Mouse (Mus musculus) activated CD4-positive, CD25-positive, alpha-beta regulatory T cell, adult 4 months (primary cell): ENCODE data around the gene Spem1. TPM values are rescaled to one million over a fixed set of nuclear protein-coding genes. Genes with fewer than 3 reads are reported as not detected.
"Not testable (repeated sequence)": the region's sequence is repeated elsewhere in the genome, so short reads cannot be mapped to it uniquely, and the experiment has no call there.

Experiments used
- ATAC-seq: one replicate; pipeline ENCODE4 v1.8.0; 2017
- polyA plus RNA-seq, 2 experiments: library from polyadenylated mRNA; unstranded; fragments of 100-300 nt; shearing (Covaris generic); gene quantifications; one replicate each; pipeline ENCODE4 v1.2.1; 2017

Spem1 gene
- polyA plus RNA-seq, result not detected

DNA sequence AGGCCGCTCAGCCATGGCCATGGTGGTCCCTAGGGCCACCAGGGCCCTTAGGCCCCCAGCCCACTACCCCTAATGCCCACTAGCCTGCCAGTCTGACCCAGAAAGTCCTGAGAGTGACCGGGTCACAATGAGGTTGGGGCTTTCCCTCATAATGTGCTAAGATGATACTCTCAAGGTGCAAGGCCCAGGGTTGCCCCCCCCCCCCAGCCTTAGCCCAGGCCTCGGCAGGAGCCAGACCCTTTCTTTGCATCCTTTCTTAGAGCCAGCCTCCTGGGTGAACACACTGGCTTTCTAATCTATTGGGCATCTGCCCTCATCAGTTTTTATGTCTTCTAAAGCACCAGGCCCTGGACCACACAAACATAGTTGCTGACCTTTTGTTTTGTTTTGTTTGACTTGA is at the start of gene Spem1:
Spem1 (minus strand) TSS at position 101 of the 400 bp plus-strand sequence.
- no peak for ATAC-seq

DNA sequence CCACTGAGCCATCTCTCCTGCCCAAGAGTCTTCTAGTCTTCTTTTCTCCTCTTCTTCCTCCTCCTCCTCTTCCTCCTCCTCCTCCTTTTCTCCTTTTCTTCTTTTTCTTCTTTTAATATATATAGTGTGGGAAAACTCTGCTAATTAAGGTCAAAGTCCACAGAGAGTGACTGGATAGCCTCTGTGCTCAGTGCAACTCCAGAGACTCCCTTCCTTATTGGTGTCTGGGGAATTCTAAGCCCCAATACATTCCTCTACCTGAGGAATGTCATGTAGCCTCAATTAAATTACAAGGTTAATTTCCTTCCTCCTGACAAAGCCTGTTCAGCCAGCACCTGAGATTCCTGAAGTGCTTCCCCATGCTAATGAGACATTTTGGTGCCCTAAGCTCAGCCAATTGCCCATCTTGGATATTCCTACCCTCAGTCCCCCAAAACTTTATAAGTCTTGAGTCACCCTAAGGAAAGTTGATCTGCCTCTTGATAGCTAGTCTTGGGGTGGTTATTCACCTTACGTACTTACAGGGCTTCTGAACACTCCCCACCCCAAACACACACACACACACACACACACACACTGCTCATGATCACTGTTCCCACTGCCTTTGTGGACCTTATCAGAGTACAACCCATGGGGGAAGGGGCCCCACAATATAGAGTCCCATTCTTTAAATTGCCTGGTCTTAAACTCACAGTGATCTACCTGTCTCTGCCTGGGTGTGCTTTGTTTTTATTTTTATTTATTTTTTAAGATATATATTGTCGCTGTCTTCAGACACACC is 48.5 kb upstream of the Spem1 start:
- ATAC-seq, result no peak

DNA sequence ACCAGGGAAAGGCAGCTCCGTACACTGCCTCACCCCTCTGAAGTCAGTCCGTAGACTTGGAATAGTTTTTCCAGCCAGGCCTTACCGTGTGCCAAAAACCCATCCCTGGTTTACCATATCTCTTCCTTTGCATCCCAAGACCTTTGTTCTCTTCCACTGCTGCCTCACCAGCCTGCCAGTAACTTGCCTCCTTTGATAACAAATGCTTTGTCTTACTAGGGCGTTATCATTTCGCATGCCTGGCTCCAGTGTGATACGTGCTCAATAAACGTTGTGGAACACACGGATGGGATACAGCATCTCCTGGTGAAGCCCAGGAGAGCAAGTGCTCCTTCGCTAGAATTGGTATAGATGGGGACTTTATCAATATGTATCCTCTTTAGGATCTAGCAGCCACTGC is 45.4 kb upstream of the Spem1 start:
- ATAC-seq, result no peak

DNA sequence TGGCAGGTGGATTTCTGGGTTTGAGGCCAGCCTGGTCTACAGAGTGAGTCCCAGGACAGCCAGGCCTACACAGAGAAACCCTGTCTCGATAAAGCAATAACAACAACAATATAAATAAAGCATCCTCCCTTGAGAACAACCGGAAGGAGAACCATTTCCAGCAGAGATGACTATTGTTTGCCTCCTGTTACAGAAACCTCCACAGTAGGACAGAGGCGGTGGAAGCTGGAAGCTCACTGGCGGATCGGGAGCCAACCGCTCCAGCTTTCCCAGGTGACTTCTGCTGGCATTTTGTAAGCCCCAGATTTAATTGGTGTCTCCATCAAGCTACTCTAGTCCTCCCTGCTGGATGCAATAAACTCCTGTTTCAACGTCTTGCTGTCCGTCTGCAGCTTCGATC is 43.6 kb upstream of the Spem1 start:
- no peak for ATAC-seq

DNA sequence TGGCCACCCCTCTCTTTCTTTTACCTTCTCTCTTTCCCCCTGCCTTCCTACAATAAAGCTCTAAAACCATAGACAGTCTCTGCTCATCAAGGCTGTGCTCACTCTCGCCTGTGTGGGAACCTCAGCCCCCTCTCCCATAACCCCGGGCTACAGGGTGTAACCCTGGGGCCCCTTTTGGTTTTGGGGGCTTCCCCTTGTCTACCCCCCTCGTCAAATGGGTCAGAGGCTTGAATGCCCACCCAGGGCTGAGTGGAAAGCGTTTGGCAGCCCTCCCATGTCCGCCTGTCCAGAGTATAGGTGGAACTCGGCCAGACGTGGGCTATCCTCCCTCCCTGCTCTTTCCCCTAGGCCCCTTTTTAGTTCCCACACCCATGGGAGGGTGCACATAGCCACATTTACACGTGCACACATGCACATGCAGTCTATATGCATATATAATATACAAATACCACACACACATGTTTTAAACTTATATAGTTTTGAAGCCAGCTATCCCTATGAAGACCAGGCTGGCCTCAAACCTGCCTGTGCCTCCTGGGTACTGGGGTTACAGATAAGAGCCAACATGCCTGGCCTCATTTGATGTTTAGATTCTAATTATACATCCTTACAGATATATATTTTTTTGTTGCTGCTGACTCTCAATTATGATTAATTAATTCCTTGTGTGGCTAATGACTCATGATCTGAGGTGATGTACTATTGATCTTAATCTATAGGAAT is 42.3 kb upstream of the Spem1 start:
- no peak for ATAC-seq

DNA sequence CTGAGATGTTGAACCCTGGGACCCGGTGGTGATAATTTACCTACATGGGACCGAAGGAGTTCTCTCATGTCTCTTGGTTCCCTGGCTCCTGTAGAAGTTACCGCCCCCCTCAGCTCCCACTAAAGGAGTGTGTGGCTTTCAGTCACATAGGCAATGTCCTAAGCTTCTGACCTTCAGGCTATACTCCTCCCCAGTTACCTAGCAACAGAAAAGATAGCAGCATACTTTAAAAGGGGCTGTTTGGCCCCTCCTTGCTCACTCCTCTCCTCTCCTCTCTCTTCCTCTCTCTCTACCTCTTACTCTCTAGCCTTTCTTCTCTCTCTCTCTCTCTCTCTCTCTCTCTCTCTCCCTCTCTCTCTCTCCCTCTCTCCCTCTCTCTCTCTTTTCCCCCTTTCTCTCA is 41.7 kb upstream of the Spem1 start:
- not testable (repeated sequence) for ATAC-seq

DNA sequence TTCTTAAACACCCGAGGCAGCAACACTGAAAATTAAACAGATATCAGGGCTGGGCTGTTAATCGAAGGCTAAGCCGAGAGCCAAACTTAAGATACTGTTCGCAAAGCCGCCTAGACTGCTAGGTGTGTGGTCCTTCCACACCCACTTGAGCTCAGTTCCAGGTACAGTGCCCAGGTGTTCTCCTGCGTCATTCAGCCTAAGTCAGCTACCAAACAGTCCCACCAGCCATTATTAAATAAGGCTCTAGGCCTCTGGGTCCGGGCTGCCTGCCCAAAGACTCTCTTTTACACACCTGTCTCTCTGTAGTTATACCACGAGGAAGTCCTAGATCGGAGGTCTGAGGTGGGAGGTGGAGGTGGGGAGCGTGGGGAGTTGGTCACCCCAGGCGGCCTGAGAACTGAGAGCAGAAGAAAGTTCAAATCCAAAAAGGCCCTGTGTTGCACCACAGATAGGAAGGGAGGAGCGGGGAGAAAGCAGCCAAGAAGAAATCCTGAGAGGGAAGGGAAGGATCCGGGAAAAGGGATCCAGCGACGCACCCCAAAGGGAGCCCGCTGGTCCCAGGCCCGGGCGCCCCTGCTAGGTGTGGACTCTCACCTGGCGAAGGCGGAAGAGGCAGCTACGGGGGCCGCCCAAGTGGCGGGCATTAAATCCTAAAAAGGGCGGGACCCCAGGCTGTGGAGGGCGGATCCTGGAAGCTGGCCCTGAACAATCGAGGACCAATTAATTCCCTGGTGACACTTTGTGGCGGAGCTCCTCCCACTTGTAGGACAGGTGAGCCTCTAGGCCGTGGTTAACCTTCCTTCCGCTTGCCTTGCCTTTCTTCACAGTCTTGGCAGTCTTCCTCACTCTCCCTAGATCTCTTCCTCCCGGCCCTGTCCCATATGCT is 36.4 kb upstream of the Spem1 start, which contains the start of gene Tnk1:
Tnk1 (minus strand) TSS at position 618 of the 886 bp plus-strand sequence.
- ATAC-seq, result no peak

DNA sequence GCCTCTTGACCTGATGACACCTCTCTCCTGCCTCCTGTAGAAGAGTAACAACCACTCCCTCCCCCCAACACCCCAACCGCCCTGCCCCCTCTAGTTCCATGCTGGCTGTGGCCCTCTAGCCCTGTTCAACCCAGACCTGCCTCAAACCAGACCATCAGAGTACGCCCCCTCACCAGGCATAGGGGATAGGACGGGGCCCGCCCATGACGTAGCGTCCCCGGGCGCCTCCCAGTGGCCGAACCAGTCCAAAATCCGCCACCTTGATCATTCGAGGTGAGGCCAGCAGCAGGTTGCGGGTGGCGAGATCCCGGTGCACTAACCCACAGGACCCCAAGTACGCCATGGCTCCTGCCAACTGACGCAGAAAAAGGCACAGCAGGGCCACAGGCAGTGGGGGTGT is 33.4 kb upstream of the Spem1 start:
- no peak for ATAC-seq

DNA sequence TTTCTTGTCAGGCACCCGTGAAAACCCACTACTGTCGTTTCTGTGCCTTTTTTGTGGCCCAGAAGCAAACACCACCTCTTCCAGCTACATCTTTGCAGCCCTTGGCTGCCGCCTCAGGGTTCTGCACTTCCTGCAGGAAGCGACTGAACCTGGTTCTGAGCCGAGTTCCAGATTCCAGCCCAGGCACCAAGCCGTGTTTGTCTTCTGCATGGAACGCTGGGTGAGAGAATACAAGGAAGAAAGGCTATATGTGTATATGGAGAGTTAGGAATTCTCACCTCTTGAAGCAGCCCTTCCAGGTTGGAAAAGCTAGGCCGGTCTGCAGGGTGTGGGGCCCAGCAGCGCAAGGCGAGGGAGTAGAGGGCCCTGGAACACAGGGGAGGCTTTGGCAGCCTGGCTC is 32.7 kb upstream of the Spem1 start:
- no peak for ATAC-seq

DNA sequence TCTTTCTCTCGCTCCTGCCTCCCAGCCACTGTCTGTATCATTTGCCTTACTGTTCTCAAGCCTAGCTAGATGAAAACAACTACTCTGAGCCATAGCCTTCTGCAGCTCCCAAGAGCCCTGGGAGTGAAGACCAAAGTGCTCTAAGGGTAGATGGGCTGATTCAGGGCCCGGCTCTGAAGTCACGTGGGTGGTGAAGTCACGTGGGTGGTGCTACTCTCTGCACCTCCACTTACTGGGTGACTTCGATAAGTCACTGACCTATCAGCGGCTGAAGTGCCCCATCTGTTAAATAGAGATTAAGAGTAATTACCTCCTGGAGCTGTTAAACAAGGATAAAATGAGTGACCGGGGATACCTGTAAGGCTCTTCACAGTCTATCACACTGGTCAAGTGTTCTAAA is 32.0 kb upstream of the Spem1 start:
- no peak for ATAC-seq

DNA sequence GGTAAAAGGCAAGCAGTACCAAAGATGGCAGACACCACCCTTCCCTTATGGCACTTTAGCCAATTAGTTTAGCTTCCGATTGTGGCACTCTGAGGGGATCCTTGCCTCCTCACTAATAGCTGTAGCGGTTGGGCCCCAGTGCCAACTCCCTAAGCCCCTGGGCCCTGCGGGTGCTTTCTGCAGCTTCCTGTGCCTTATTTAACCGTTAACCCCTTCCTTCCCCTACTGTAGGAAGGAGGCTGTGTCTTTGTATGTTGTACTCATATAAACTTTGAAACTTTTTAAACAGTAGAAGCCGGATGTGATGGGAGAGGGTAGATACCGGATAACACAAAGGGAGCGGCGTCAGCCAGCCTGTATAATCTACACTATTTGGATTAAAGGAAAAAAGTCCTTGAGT is 28.8 kb upstream of the Spem1 start:
- ATAC-seq, result no peak

DNA sequence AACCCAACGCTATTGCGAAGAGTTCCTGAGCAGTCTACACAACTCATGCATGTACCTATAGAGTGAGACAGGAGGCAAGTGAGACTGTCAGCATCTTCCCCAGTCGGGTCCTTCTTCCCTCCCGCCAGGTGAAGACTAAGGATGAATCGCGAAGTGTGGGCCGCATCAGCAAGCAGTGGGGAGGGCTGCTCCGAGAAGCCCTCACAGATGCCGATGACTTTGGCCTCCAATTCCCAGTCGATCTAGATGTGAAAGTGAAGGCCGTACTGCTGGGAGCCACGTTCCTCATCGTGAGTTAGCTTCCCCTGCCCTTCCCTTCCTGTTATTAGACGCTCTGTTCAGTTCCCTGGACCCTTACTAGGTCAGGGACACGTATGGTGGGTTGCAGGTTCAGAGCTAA is 27.9 kb upstream of the Spem1 start:
- ATAC-seq, result no peak

DNA sequence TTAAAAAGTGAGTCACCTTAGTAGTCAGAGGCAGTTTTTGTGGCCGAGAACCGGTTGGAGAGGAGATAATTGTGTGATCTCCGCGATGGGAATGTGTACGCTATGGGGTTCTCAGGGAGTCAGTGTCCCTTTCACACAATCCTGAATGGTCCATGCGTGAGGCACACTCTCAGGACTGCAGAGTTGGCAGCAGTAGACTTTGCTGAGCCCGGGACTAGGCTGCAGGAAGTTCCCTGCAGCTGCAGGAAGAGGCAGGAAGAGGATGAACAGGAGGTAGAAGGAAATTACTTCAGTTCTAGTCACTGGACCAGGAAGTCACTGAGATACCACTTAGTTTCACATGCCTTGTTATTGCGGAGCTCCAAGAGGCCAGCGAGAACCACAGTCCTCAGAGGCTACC is 27.1 kb upstream of the Spem1 start:
- ATAC-seq, result no peak

DNA sequence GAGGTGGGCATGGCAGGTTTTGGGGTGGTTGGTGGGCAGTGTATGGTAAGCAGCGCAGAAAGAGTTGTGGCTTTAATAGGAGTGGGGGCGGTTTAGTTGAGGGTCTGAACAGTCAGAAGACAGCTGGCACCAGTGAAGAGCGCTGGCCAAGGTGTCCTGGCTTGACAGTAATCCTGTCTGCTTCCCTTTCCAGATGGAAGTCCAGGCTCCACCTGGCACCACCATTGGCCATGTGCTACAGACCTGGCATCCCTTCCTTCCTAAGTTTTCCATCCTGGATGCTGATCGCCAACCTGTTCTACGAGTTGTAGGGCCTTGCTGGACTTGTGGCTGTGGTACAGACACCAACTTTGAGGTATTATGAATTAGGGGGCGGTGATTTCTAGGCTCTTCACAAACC is 26.0 kb upstream of the Spem1 start:
- no peak for ATAC-seq

DNA sequence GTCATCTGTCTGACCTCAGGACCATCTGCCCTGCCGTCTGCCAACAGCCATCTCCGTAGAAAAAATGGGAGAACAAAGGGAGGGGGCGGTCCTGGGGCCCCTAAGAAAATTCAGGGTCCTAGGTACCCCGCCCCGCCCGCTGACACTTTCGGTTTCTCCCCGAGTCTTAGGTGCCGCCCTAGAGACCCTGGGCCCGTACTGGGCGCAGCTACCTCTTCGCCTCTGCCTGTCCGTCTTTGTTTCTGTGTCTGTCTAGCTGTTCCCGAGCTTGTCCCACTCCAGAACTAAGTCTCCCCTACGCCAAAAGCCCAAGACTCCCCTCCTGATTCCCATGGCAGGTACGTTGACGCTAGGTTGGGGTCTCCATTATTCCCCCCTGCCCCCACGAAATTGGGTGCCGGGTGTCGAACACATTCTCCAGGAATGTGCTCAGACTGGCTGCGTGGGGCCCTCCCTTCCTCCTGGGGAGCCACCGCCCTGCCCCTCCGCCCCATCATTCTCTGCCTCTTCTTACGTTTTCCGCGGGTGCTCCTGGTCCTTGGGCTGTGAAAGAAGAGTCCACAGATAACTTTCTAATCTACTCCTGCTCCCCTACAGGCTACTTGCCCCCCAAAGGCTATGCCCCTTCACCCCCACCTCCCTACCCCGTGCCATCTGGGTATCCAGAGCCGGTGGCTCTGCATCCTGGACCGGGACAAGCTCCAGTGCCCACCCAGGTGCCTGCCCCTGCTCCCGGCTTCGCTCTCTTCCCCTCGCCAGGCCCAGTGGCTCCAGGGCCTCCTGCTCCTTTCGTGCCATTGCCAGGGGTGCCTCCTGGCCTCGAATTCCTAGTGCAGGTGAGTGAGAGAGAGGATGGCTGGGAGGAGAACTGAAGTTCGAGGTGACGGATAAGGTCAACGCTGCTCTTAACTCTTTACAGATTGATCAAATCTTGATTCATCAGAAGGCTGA is 25.0 kb upstream of the Spem1 start:
- ATAC-seq, result peak; percentile 50

DNA sequence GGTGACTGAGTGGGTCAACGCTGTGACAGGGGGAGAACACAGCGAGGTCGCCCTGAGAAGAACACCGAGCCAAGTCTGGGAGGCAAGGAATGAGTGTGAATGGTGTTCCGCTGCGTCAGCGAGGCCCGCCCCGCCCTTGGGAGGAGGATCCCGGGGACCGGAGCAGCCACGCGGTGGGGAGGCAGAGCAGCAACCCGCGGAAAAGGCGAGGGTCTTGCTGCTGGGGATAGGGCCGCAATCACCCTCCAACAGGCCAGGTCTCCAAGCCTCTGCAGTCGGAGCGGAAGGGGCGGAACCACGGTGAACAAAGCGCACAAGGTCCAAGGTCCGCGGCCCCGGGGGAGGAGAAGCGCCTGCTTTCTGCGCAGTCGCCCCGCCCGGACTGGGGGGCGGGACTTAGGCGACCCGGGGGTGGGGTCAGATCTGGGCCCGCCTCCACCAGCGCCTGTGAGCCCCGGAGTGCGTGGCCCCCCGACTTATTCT is 24.3 kb upstream of the Spem1 start, which contains the start of gene Plscr3:
Plscr3 (plus strand) TSS at position 179 of the 483 bp plus-strand sequence.
- peak; percentile 80 for ATAC-seq

DNA sequence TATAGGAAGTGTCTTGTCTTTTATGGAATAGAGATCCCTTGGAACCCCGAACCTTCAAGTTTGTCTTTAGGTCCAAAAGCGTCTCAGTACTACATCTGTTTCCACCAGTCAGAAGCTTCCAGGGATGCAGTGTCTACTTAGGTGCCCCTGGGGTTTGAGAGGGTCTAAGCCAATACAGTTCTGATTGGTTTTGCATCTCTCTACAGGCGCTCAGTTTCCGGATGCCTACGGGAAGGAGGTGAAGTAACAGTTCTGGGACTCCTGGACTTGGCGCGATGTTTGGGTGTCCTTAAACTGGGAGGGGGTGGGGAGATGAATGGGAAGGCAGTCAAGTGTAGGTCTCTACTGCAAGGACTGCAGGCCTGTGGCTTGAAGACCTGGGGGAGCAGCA is 16.7 kb upstream of the Spem1 start:
- peak; percentile 16 for ATAC-seq

DNA sequence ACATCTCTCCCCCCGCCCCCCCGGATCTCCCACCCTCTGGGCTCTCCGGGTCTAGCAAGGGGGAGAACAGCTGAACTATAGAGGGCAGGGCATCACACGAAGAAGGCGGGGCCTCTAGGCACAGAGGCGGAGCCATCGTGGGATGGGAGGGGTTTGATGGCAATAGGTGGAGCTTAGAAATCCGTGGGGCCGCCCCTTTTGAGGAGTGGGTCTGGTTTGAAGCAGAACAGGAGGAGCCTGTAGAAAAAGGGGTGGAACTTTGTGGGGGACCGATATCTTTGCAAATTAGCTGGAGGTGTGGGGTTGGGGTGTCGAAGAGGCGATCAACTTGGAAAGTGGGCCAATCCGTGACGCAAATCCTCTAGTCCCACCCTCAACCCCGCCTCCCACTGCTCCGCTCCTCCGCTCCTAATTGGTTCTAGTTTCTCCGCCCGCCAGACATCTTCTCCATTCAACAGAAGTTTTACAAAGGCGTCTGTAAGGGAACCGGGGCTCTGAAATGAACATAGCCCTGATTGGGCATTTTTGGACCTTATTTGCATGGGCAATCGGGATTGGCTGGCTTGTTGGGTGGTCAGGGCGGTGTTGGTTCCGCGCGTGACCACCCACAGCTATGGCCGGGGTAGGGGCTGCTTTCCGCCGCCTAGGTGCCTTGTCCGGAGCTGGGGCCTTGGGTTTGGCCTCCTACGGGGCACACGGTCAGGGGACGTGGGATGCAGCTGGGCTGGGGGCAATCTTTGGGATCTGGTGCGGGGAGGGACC is 16.2 kb upstream of the Spem1 start, which contains the start of gene Tmem256:
Tmem256 (plus strand) TSS at position 563 of the 762 bp plus-strand sequence.
- ATAC-seq, result peak; percentile 87

DNA sequence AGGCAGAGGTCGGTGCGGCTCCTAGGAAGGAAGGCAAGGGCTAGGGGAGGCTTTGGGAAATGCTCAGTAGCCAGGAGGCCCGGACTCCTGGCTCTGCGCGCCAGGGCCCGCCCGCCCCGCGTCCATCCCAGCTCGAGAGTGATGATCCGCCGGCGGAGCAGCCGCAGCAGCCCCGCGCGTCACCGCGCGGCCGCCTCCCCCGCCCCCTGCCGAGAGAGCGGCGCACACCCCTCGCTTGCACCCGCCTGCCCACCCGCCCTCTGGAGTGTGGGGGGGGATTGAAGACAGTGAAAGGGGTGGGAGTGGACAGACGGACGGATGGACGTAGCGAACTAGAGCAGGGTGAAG is 15.6 kb upstream of the Spem1 start, which contains the start of gene Nlgn2:
Nlgn2 (minus strand) TSS at position 181 of the 348 bp plus-strand sequence.
- no peak for ATAC-seq

DNA sequence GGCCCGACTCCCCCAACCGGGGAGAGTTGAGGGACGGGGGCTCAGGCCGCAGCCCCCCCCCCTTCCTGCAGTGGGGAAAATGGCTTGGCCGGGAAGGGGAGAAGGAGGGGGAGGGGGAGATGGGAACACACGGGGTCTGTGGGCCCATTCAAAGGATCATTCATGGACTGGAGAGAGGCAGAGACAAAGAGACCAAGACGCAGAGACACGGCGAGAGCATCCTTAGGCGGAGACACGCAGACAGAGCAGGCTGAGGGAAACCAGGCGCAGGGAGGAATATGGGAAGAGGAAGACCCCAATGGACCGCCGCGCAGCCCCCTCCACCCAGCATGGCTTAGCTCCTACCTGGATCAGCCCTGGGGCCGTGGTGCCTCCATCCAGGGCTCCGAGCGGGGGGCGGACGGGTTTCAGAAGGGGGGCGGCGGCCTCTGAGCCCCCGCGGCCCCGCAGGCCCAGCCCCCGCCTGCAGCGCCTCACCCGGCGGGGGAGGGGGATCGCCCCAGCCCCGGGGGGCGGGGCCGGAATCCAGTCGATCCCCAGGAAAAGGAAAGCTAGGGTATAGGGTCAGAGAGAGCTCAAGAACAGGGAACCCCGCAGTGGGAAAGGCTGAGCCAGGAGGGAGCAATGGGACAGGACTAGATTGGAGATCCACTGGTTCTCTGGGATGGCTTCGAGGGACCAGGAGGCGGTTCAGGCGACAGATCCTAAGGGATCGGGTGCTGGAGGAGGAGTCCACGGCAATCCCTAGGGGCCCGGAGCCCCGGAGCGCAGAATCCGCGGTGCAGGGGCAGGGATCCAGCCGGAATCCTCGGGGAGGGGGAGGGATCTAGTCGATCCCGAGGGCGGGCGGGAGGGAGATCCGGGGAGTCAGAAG is 15.0 kb upstream of the Spem1 start:
- ATAC-seq, result no peak
